16 mouse cellular contexts compared by ENCODE assay signal in genomic region chr13:42498351-42498750, GRCm38 (mm10).
A peak's percentile ranks its signal among the peaks of the same experiment; 100 is the strongest.
DNase-seq lines count a peak whose midpoint lies in the region; ATAC-seq and TF ChIP-seq lines count a peak whose summit lies in the region.
"Had no signal": no experiment of that assay in that cellular context is flagged by ENCODE, and none has a peak within 500 bp of the region (broad histone marks: within the 10 kb centered on the region; RNA-seq: fewer than 3 reads in every experiment).

No protein-coding gene starts in this region.

- intact Hi-C loops in gastrocnemius, adult 2 months (cut with DNase I) = no loop called here

- peak; percentile 19 for DNase-seq in gastrocnemius, adult 2 months
- DNase-seq in gastrocnemius, postnatal 25 days = no peak
- DNase-seq in ovary, adult 18-20 months (ENCODE audit: low spot score) = peak; percentile 52
- no peak for DNase-seq in ovary, postnatal 10 days (ENCODE audit: low spot score)
- DNase-seq in adrenal gland, postnatal 14 days = peak; percentile 36
- DNase-seq in lung, postnatal 14 days = peak; percentile 8
- no peak for DNase-seq in cerebellum, postnatal 36 days
- DNase-seq: cerebellum, adult 18-20 months; kidney, adult 9 months; thymus, adult 2 months had no signal

- H3K27ac ChIP-seq in gastrocnemius, adult 2 months = no peak overlapping the region
- H3K27ac ChIP-seq: hindbrain, postnatal 0 days; limb, embryonic 10.5 days; liver, embryonic 14.5 days; midbrain, embryonic 13.5 days had no signal

- TF ChIP-seq CTCF in gastrocnemius, adult 2 months (IDR thresholded peaks at IDR 0.05) = no peak

- H3K4me3 ChIP-seq in gastrocnemius, adult 2 months = no peak overlapping the region
- H3K4me3 ChIP-seq: limb, embryonic 10.5 days; midbrain, embryonic 13.5 days had no signal

- no peak for ATAC-seq in cerebellum, adult (ENCODE audit: insufficient number of reproducible peaks, low FRiP score, low TSS enrichment)
- ATAC-seq: forebrain, embryonic 14.5 days; hindbrain, postnatal 0 days; midbrain, embryonic 13.5 days had no signal

Comparison
In these comparisons a context has a peak if more than half of its experiments do, and no peak if none do; other contexts are left out.
1. DNase-seq: peak in gastrocnemius, adult 2 months (single experiment), ovary, adult 18-20 months (single experiment), adrenal gland, postnatal 14 days (single experiment) and lung, postnatal 14 days (single experiment); none in gastrocnemius, postnatal 25 days (single experiment), ovary, postnatal 10 days (single experiment) and cerebellum, postnatal 36 days (0 of 2).